Comparison of ENCODE assay signal across 10 mouse cellular contexts in genomic region chr11:70005521-70005920, GRCm38 (mm10). TPM values are rescaled to one million over a fixed set of nuclear protein-coding genes. Genes with fewer than 3 reads are reported as not detected.
A peak's percentile ranks its signal among the peaks of the same experiment; 100 is the strongest.
DNase-seq lines count a peak whose midpoint lies in the region; ATAC-seq and TF ChIP-seq lines count a peak whose summit lies in the region.
"Had no signal": no experiment of that assay in that cellular context is flagged by ENCODE, and none has a peak within 500 bp of the region (broad histone marks: within the 10 kb centered on the region; RNA-seq: fewer than 3 reads in every experiment).

No protein-coding gene starts in this region.

- TF ChIP-seq EP300 in heart, adult 2 months (IDR thresholded peaks at IDR 0.05; ENCODE audit: insufficient read depth, low read depth, low read length): no peak

- H3K9ac ChIP-seq in heart, adult 2 months (ENCODE audit: low read depth, low read length): no peak overlapping the region
- H3K9ac ChIP-seq in intestine, embryonic 16.5 days (ENCODE audit: low read depth, low read length): no peak overlapping the region
- H3K9ac ChIP-seq: embryonic facial prominence, embryonic 12.5 days; neural tube, embryonic 13.5 days had no signal

- no peak overlapping the region for H3K4me2 ChIP-seq in intestine, embryonic 16.5 days (ENCODE audit: low read depth, low read length)
- H3K4me2 ChIP-seq: embryonic facial prominence, embryonic 12.5 days; neural tube, embryonic 13.5 days had no signal

- ATAC-seq in intestine, embryonic 16.5 days: no peak

- TF ChIP-seq POLR2A in heart, adult 2 months (IDR thresholded peaks at IDR 0.05; ENCODE audit: insufficient read depth, low read depth, low read length): no peak
- no peak for TF ChIP-seq POLR2A in embryonic fibroblast, embryonic 13.5 days (IDR thresholded peaks at IDR 0.05; ENCODE audit: low read depth, low read length)

- DNase-seq in heart, adult 2 months: no peak
- no peak for DNase-seq in heart, adult 11 months
- peak; percentile 52 for DNase-seq in retina, postnatal 1 day
- no peak for DNase-seq in retina, embryonic 14.5 days (ENCODE audit: low spot score)
- peak; percentile 52 for DNase-seq in thymus, postnatal 25 days
- DNase-seq in heart, adult 18-20 months: no peak

- H3K36me3 ChIP-seq in heart, adult 2 months (ENCODE audit: control insufficient read depth, insufficient read depth, low read length): no peaks in the 10 kb centered on the region
- peaks cover 24% of the 10 kb centered on the region for H3K36me3 ChIP-seq in intestine, embryonic 16.5 days (ENCODE audit: control insufficient read depth, insufficient read depth, low read length)

- H3K9me3 ChIP-seq in intestine, embryonic 16.5 days (ENCODE audit: control insufficient read depth, low read length): no peaks in the 10 kb centered on the region
- H3K9me3 ChIP-seq: embryonic facial prominence, embryonic 12.5 days; neural tube, embryonic 13.5 days had no signal

- peaks cover 3% of the 10 kb centered on the region for H3K79me2 ChIP-seq in heart, adult 2 months (replicated peaks; ENCODE audit: control insufficient read depth, insufficient read depth, low read length)

- no peak overlapping the region for H3K27ac ChIP-seq in heart, adult 2 months
- H3K27ac ChIP-seq in embryonic fibroblast, embryonic 13.5 days (ENCODE audit: insufficient read depth, low read length): no peak overlapping the region
- H3K27ac ChIP-seq in intestine, embryonic 16.5 days (ENCODE audit: low read length): no peak overlapping the region
- H3K27ac ChIP-seq: embryonic facial prominence, embryonic 12.5 days; neural tube, embryonic 13.5 days had no signal

- peaks cover 1% of the 10 kb centered on the region for H3K4me1 ChIP-seq in heart, adult 2 months (ENCODE audit: control insufficient read depth, insufficient read depth, low read length)
- peaks cover 3% of the 10 kb centered on the region; the same call in 1 of the 2 replicates for H3K4me1 ChIP-seq in embryonic fibroblast, embryonic 13.5 days (ENCODE audit: control insufficient read depth, insufficient read depth, low read length)
- H3K4me1 ChIP-seq in intestine, embryonic 16.5 days (ENCODE audit: control insufficient read depth, insufficient read depth, low read length): peaks cover 17% of the 10 kb centered on the region

- H3K4me3 ChIP-seq in heart, adult 2 months: no peak overlapping the region
- no peak overlapping the region for H3K4me3 ChIP-seq in embryonic fibroblast, embryonic 13.5 days (ENCODE audit: insufficient read depth, low read length)
- H3K4me3 ChIP-seq in intestine, embryonic 16.5 days (ENCODE audit: low read length): no peak overlapping the region
- H3K4me3 ChIP-seq: embryonic facial prominence, embryonic 12.5 days; neural tube, embryonic 13.5 days had no signal

- intact Hi-C loops in heart, adult 2 months (cut with DNase I): no loop called here

- TF ChIP-seq CTCF in heart, adult 2 months (IDR thresholded peaks at IDR 0.05): peak; percentile 53
- peak; percentile 26; the same call in 1 of the 2 replicates for TF ChIP-seq CTCF in embryonic fibroblast, embryonic 13.5 days (IDR thresholded peaks at IDR 0.05; ENCODE audit: borderline replicate concordance, insufficient read depth, low read length)

- 62% methylated on average over 5 of the region's 5 CpGs for WGBS in heart, adult 2 months
- 62% methylated on average over 5 of the region's 5 CpGs for WGBS in intestine, embryonic 16.5 days

- no peaks in the 10 kb centered on the region for H3K27me3 ChIP-seq in heart, adult 2 months (ENCODE audit: control insufficient read depth, insufficient read depth, low read length)
- H3K27me3 ChIP-seq in intestine, embryonic 16.5 days (replicated peaks; ENCODE audit: control insufficient read depth, insufficient read depth, low read length): no peaks in the 10 kb centered on the region
- H3K27me3 ChIP-seq: embryonic facial prominence, embryonic 12.5 days; neural tube, embryonic 13.5 days had no signal

RNA-seq across cellular contexts. Expression of gene Dvl2, which starts 5.1 kb away (rescaled TPM):
- total RNA-seq in heart, adult 2 months (2021): 1 to 10 TPM; 4.1 to 4.9 TPM
- polyA plus RNA-seq in heart, adult 2 months (2012; rRNA removed): 6.1 and 7.4 TPM in 2 replicates
- 27.7 and 32.1 TPM in 2 replicates for polyA plus RNA-seq in embryonic fibroblast, embryonic 13.5 days (2011; ENCODE audit: insufficient read length, low read depth, missing spikeins)
- total RNA-seq in heart, adult 18-20 months (2021): 1 to 10 TPM; 3.4 to 4.8 TPM
- polyA plus RNA-seq in intestine, embryonic 16.5 days (2015; fragmentation: Nextera tagmentation; extraction: Ambion mirVana): 23.8 and 26.0 TPM in 2 replicates

RNA-seq across cellular contexts. Expression of gene Acadvl, which starts 9.7 kb away (rescaled TPM):
- total RNA-seq in heart, adult 2 months (2021): 1,000 to 10,000 TPM; 1,139 to 1,355 TPM
- polyA plus RNA-seq in heart, adult 2 months (2012; rRNA removed): 701 and 889 TPM in 2 replicates
- 47.4 and 57.9 TPM in 2 replicates for polyA plus RNA-seq in embryonic fibroblast, embryonic 13.5 days (2011; ENCODE audit: insufficient read length, low read depth, missing spikeins)
- 1,000 to 10,000 TPM; 1,326 to 1,372 TPM for total RNA-seq in heart, adult 18-20 months (2021)
- 172 and 189 TPM in 2 replicates for polyA plus RNA-seq in intestine, embryonic 16.5 days (2015; fragmentation: Nextera tagmentation; extraction: Ambion mirVana)

RNA-seq across cellular contexts. Expression of gene Phf23, which starts 9.9 kb away (rescaled TPM):
- total RNA-seq in heart, adult 2 months (2021): 10 to 100 TPM; 18.1 to 22.8 TPM
- polyA plus RNA-seq in heart, adult 2 months (2012; rRNA removed): 11.5 and 17.6 TPM in 2 replicates
- polyA plus RNA-seq in embryonic fibroblast, embryonic 13.5 days (2011; ENCODE audit: insufficient read length, low read depth, missing spikeins): 78.6 and 89.1 TPM in 2 replicates
- 10 to 100 TPM; 18.4 to 19.7 TPM for total RNA-seq in heart, adult 18-20 months (2021)
- 49.7 and 53.1 TPM in 2 replicates for polyA plus RNA-seq in intestine, embryonic 16.5 days (2015; fragmentation: Nextera tagmentation; extraction: Ambion mirVana)

RNA-seq across cellular contexts. Expression of gene Dlg4, which starts 11.2 kb away (rescaled TPM):
- total RNA-seq in heart, adult 2 months (2021): 1 to 10 TPM; 5.2 to 5.7 TPM
- polyA plus RNA-seq in heart, adult 2 months (2012; rRNA removed): 6.9 and 9.8 TPM in 2 replicates
- polyA plus RNA-seq in embryonic fibroblast, embryonic 13.5 days (2011; ENCODE audit: insufficient read length, low read depth, missing spikeins): 69.8 and 77.7 TPM in 2 replicates
- total RNA-seq in heart, adult 18-20 months (2021): 1 to 10 TPM; 5.9 to 6.8 TPM
- polyA plus RNA-seq in intestine, embryonic 16.5 days (2015; fragmentation: Nextera tagmentation; extraction: Ambion mirVana): 5.1 and 6.1 TPM in 2 replicates

RNA-seq across cellular contexts. Expression of gene Gabarap, which starts 14.6 kb away (rescaled TPM):
- 100 to 1,000 TPM; 284 to 340 TPM for total RNA-seq in heart, adult 2 months (2021)
- 469 and 750 TPM in 2 replicates for polyA plus RNA-seq in heart, adult 2 months (2012; rRNA removed)
- 639 and 646 TPM in 2 replicates for polyA plus RNA-seq in embryonic fibroblast, embryonic 13.5 days (2011; ENCODE audit: insufficient read length, low read depth, missing spikeins)
- total RNA-seq in heart, adult 18-20 months (2021): 100 to 1,000 TPM; 285 to 320 TPM
- polyA plus RNA-seq in intestine, embryonic 16.5 days (2015; fragmentation: Nextera tagmentation; extraction: Ambion mirVana): 639 and 679 TPM in 2 replicates

Comparison
In these comparisons a context has a peak if more than half of its experiments do, and no peak if none do; other contexts are left out.
1. DNase-seq: peak in retina, postnatal 1 day (single experiment) and thymus, postnatal 25 days (single experiment); none in heart, adult 2 months (0 of 2), heart, adult 11 months (single experiment), retina, embryonic 14.5 days (single experiment) and heart, adult 18-20 months (0 of 2).